Comparison of ENCODE assay signal across 16 mouse cellular contexts in the genomic region with DNA sequence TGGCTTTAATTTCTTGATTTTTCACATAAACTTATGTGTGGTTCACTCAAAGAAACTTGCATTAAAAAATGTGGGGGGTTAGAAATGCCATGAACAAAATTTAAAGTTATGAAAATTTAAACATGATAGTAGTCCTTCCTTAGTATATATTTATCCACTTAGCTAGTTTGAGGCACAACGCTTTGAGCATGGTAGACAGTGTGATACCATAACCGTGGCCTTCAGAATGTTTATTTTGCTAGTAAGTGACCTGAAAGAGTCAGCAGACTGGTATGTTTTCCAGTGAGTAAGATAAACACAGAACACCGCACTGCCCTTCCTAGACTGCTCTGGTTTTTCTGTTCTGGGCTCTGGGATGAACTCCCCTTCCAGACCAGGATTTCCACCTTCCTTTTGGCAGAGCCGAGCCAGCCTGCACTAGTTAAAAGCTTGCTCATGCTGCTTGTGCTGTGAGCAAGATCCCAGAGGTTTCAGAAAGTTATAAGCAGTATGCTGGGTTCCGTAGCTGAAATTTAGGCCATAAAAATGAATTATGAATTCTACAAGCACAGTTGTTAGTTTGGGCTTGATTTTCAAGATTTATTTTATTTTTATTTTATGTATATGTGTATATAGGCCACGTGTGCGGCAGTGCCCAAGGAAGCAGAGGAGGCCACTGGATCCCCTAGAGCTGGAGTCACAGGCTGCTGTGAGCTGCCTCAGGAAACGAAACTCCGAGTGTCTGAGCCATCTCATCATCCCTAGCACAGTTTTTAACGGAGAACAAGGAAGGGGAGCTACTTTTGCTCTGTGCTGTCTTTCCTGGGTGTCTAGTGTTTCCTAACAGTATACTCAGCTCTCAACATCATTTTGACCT. TPM values are rescaled to one million over a fixed set of nuclear protein-coding genes. Genes with fewer than 3 reads are reported as not detected.
A peak's percentile ranks its signal among the peaks of the same experiment; 100 is the strongest.
DNase-seq lines count a peak whose midpoint lies in the region; ATAC-seq and TF ChIP-seq lines count a peak whose summit lies in the region.
"Had no signal": no experiment of that assay in that cellular context is flagged by ENCODE, and none has a peak within 500 bp of the region (broad histone marks: within the 10 kb centered on the region; RNA-seq: fewer than 3 reads in every experiment).

No protein-coding gene starts in this region.

- no peak for DNase-seq in kidney, adult 9 months
- DNase-seq in 3134 (ENCODE audit: extremely low read depth, insufficient read length, low spot score) (peak; percentile 59), Patski (ENCODE audit: low read depth, low spot score) (no peak)
- no peak for DNase-seq in adrenal gland, postnatal 4 days (ENCODE audit: low spot score in 2 of 2)
- no peak for DNase-seq in retina, postnatal 1 day
- DNase-seq: cerebellum, adult 11 months; heart, postnatal 36 days; lung, postnatal 10 days; right cerebral cortex, adult 18-20 months had no signal

- no peak overlapping the region for H3K4me2 ChIP-seq in kidney, embryonic 14.5 days (replicated peaks; ENCODE audit: low read depth, low read length)
- H3K4me2 ChIP-seq in embryonic facial prominence, embryonic 15.5 days (replicated peaks), result no peak overlapping the region
- H3K4me2 ChIP-seq in forebrain, embryonic 15.5 days (replicated peaks), result no peak overlapping the region
- H3K4me2 ChIP-seq: liver, embryonic 11.5 days; midbrain, embryonic 12.5 days had no signal

- H3K9me3 ChIP-seq in kidney, embryonic 14.5 days (ENCODE audit: control insufficient read depth, low read length), result no peaks in the 10 kb centered on the region
- no peaks in the 10 kb centered on the region for H3K9me3 ChIP-seq in embryonic facial prominence, embryonic 15.5 days (replicated peaks)
- H3K9me3 ChIP-seq in forebrain, embryonic 15.5 days, result no peaks in the 10 kb centered on the region
- H3K9me3 ChIP-seq: midbrain, embryonic 12.5 days had no signal

- ATAC-seq in kidney, embryonic 14.5 days (ENCODE audit: low FRiP score, low TSS enrichment), result peak; percentile 57; the same call in 1 of the 2 replicates
- ATAC-seq in Patski, result peak; percentile 94
- peak; percentile 57; the same call in 1 of the 2 replicates for ATAC-seq in embryonic facial prominence, embryonic 15.5 days (ENCODE audit: insufficient number of reproducible peaks, low FRiP score, low TSS enrichment, low read depth)
- ATAC-seq in forebrain, embryonic 15.5 days (replicated peaks), result no peak

- TF ChIP-seq CTCF in Patski (IDR thresholded peaks at IDR 0.05), result no peak

- WGBS in kidney, embryonic 14.5 days, result 36% methylated on average over 10 of the region's 10 CpGs
- 62% methylated on average over 10 of the region's 10 CpGs for WGBS in embryonic facial prominence, embryonic 15.5 days
- 83% methylated on average over 10 of the region's 10 CpGs for WGBS in forebrain, embryonic 15.5 days

- H3K9ac ChIP-seq in kidney, embryonic 14.5 days (ENCODE audit: low read depth, low read length), result no peak overlapping the region
- no peak overlapping the region for H3K9ac ChIP-seq in embryonic facial prominence, embryonic 15.5 days
- no peak overlapping the region for H3K9ac ChIP-seq in forebrain, embryonic 15.5 days (replicated peaks)
- H3K9ac ChIP-seq: midbrain, embryonic 12.5 days had no signal

- in situ Hi-C loops in Patski (cut with MboI; ENCODE audit: low pct_unique_long_range_greater_than_20kb), result loop anchor here (10.0 to 25.0 kb wide), 3 partner anchors 278 to 1845 kb away; no protein-coding TSS in a partner anchor

- CTCF ChIA-PET in Patski (lab: Charles Lee), result interaction anchor here (1.4 kb wide), 1 partner anchor 53 kb away, joined by 3 read pairs; no protein-coding TSS in a partner anchor

- POLR2A ChIA-PET in Patski (lab: Charles Lee), result no interaction called here

- no peak overlapping the region for H3K27ac ChIP-seq in kidney, embryonic 14.5 days (ENCODE audit: low read depth, low read length)
- H3K27ac ChIP-seq in embryonic facial prominence, embryonic 15.5 days (replicated peaks), result no peak overlapping the region
- no peak overlapping the region for H3K27ac ChIP-seq in forebrain, embryonic 15.5 days (replicated peaks)
- H3K27ac ChIP-seq: midbrain, embryonic 12.5 days had no signal

- H3K27me3 ChIP-seq in kidney, embryonic 14.5 days (ENCODE audit: control insufficient read depth, insufficient read depth, low read length), result no peaks in the 10 kb centered on the region
- no peaks in the 10 kb centered on the region for H3K27me3 ChIP-seq in Patski
- H3K27me3 ChIP-seq in embryonic facial prominence, embryonic 15.5 days, result no peaks in the 10 kb centered on the region
- H3K27me3 ChIP-seq in forebrain, embryonic 15.5 days, result no peaks in the 10 kb centered on the region
- H3K27me3 ChIP-seq: CH12.LX; midbrain, embryonic 12.5 days had no signal

- no peaks in the 10 kb centered on the region for H3K4me1 ChIP-seq in kidney, embryonic 14.5 days (ENCODE audit: control insufficient read depth, insufficient read depth, low read length)
- H3K4me1 ChIP-seq in embryonic facial prominence, embryonic 15.5 days, result no peaks in the 10 kb centered on the region
- H3K4me1 ChIP-seq in forebrain, embryonic 15.5 days, result 0 out of 2 replicates have a peak, but pooled peaks cover 3% of the 10 kb centered on the region
- H3K4me1 ChIP-seq: midbrain, embryonic 12.5 days had no signal

- no peak overlapping the region for H3K4me3 ChIP-seq in kidney, embryonic 14.5 days (ENCODE audit: low read length)
- H3K4me3 ChIP-seq in embryonic facial prominence, embryonic 15.5 days (replicated peaks), result no peak overlapping the region
- no peak overlapping the region for H3K4me3 ChIP-seq in forebrain, embryonic 15.5 days
- H3K4me3 ChIP-seq: midbrain, embryonic 12.5 days had no signal

- H3K36me3 ChIP-seq in kidney, embryonic 14.5 days (ENCODE audit: control insufficient read depth, insufficient read depth, low read length), result no peaks in the 10 kb centered on the region
- no peaks in the 10 kb centered on the region for H3K36me3 ChIP-seq in embryonic facial prominence, embryonic 15.5 days
- H3K36me3 ChIP-seq in forebrain, embryonic 15.5 days, result no peaks in the 10 kb centered on the region
- H3K36me3 ChIP-seq: midbrain, embryonic 12.5 days had no signal

RNA-seq across cellular contexts. Expression of gene Tpd52l1, which starts 21.5 kb away (rescaled TPM):
- 39.2 and 54.8 TPM in 2 replicates for polyA plus RNA-seq in kidney, embryonic 14.5 days (2014; fragmentation: Nextera tagmentation; extraction: Ambion mirVana)
- polyA plus RNA-seq in Patski (2021), result 2.7 TPM
- 25.2 and 26.1 TPM in 2 replicates for polyA plus RNA-seq in embryonic facial prominence, embryonic 15.5 days (2015; fragmentation: Nextera tagmentation; extraction: Ambion mirVana)
- polyA plus RNA-seq in forebrain, embryonic 15.5 days (2015; fragmentation: Nextera tagmentation; extraction: Ambion mirVana), result 14.1 and 14.6 TPM in 2 replicates
- 10 to 100 TPM; 44.4 to 52.4 TPM for total RNA-seq in adrenal gland, postnatal 4 days (2021)
- total RNA-seq: CH12.LX; granulocyte monocyte progenitor cell, adult 5-6 weeks had no signal
